Mouse (Mus musculus) midbrain, embryonic 13.5 days (tissue): Measurements from ENCODE around the gene Esm1. TPM values are rescaled to one million over a fixed set of nuclear protein-coding genes. Genes with fewer than 3 reads are reported as not detected.

ENCODE experiments used
- ATAC-seq: fragments of 200-750 bp; cut with Nextera tagmentation; 2 replicates; pipeline ENCODE4 v1.8.0; 2017; ENCODE audit warnings: mild to moderate bottlenecking, moderate TSS enrichment, moderate library complexity
- H3K27ac ChIP-seq: fragments of 300-500 bp; sonication (generic); 2 replicates; pipeline ENCODE4 v1.5.1; 2015; ENCODE audit warnings: inconsistent platforms, mild to moderate bottlenecking, moderate library complexity
- H3K27me3 ChIP-seq: fragments of 300-500 bp; sonication (generic); 2 replicates; pipeline ENCODE4 v1.6.1; 2015; ENCODE audit warnings: mild to moderate bottlenecking, inconsistent platforms
- H3K36me3 ChIP-seq: fragments of 300-500 bp; sonication (generic); 2 replicates; pipeline ENCODE4 v1.6.1; 2015; ENCODE audit warnings: mild to moderate bottlenecking, inconsistent platforms
- H3K4me1 ChIP-seq: fragments of 300-500 bp; sonication (generic); replicated peaks from 2 replicates; pipeline ENCODE4 v1.6.1; 2015; ENCODE audit warnings: inconsistent platforms
- H3K4me2 ChIP-seq: fragments of 300-500 bp; sonication (generic); replicated peaks from 2 replicates; pipeline ENCODE4 v1.6.1; 2015; ENCODE audit warnings: moderate library complexity, mild to moderate bottlenecking, inconsistent platforms
- H3K4me3 ChIP-seq: fragments of 300-500 bp; sonication (generic); replicated peaks from 2 replicates; pipeline ENCODE4 v1.5.1; 2015; ENCODE audit warnings: mild to moderate bottlenecking, inconsistent platforms
- H3K9ac ChIP-seq: fragments of 300-500 bp; sonication (generic); replicated peaks from 2 replicates; pipeline ENCODE4 v1.6.1; 2015; ENCODE audit warnings: mild to moderate bottlenecking, inconsistent platforms
- H3K9me3 ChIP-seq: fragments of 300-500 bp; sonication (generic); 2 replicates; pipeline ENCODE4 v1.6.1; 2016; ENCODE audit warnings: mild to moderate bottlenecking, inconsistent platforms
- WGBS: fragments of 180-500 bp; shearing (Covaris S2); methylation state at CpG from one replicate; pipeline ENCODE4 v1.1.7; 2015; 5-methylcytosine and 5-hydroxymethylcytosine counted together
- polyA plus RNA-seq: library from polyadenylated mRNA; unstranded; fragments of >200 nt; fragmentation: Nextera tagmentation; extraction: Ambion mirVana; gene quantifications from 2 replicates; pipeline ENCODE4 v1.2.1, GENCODE M21; 2015

Gene Esm1
- 1.9 and 2.3 TPM in 2 replicates for polyA plus RNA-seq

DNA sequence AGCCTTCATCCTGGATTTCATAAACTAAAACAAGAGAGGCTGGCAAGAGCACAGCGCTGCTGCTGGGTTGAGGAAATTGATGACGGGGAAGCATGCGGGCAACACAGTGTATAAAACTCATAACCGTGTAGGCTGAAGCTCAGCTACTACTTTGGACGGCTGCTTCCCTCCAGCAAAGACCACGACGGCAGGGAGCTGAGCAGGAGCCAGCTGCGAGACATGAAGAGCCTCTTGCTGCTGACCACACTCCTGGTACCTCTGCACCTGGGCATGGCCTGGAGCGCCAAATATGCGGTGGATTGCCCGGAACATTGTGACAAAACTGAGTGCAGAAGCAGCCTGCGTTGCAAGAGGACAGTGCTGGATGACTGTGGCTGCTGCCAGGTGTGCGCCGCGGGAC lies at the start of gene Esm1:
TSS of gene Esm1 (plus strand) at position 36 of the 400 bp plus-strand sequence.
- Histone ChIP-seq H3K9ac (no peak within 1 kb of the TSS), H3K36me3 (no peaks in the 10 kb centered on the region), H3K27ac (no peak within 1 kb of the TSS), H3K4me1 (no peaks in the 10 kb centered on the region), H3K4me2 (0 out of 2 replicates have a peak within 1 kb of the TSS, but pooled peaks have one; percentile 7), H3K9me3 (no peaks in the 10 kb centered on the region), H3K4me3 (no peak within 1 kb of the TSS), H3K27me3 (peaks cover 10% of the 10 kb centered on the region; the same call in 1 of the 2 replicates)
- ATAC-seq: no peak
- WGBS: 56% methylated on average over 15 of the region's 15 CpGs

DNA sequence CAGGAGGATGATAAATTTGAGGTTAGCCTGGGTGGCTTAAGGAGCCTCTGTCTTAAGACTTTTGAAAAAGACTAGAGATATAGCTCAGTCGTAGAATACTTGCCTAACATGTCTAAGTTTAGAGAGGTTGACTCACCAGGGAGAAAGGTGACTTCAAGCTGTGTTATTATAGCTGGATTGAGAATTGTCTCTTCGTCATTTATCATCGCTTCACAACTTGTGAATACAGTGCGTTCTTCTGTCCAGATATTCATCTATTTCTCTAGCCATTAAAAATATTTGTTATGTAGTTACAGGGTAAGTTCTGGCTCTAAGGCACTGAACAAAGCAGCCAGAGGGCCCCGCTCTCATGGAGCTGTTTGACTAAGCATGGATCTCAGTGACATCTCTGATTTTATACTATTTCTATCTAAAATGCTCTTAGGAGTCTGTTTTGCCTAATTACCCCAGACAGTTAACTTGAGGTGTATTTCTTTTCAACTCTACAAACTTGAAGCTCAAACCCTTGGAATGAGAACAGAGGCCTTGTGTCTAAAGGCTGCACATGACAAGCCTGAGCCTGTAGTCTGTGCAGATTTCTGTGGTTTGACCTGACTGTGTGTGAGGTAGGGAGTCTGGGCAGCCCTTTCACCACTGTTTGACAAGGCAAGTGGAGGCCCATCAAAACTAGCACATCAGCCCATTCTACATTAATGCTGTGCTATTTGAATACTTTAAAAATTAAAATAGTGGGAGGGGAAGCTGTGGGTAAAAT lies 45.0 kb upstream of the Esm1 start:
- Histone ChIP-seq H3K36me3 (no peaks in the 10 kb centered on the region), H3K4me3 (no peak overlapping the region), H3K9me3 (no peaks in the 10 kb centered on the region), H3K4me2 (no peak overlapping the region), H3K4me1 (no peaks in the 10 kb centered on the region), H3K27ac (no peak overlapping the region), H3K27me3 (no peaks in the 10 kb centered on the region), H3K9ac (no peak overlapping the region)
- no peak for ATAC-seq
- 91% methylated on average over 5 of the region's 5 CpGs for WGBS

DNA sequence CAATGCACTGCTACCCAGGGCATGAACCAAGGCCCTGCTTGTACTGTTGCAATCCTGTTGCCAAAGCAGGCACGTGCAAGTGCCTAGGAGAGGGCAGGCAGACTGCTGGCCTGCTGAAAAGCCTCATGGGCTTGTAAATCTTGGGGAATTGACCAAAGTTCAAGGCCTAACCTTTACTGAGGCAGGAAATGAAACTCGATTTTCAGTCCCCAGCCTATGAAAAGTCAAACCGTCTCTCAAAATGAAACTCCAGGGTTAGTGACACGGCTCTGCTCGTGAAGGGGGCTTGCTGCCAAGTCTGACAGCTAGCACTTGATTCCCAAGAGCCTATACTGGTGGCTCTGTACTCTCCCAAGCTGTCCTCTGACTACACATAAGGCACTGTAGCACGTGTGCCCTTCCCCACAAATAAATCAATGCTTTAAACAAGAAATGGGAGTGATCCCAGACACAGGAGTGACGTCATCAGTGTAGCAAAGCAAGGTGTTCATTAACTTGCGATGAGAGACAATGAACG lies 41.4 kb upstream of the Esm1 start:
- Histone ChIP-seq H3K27ac (no peak overlapping the region), H3K4me3 (no peak overlapping the region), H3K4me1 (no peaks in the 10 kb centered on the region), H3K36me3 (no peaks in the 10 kb centered on the region), H3K4me2 (no peak overlapping the region), H3K27me3 (no peaks in the 10 kb centered on the region), H3K9ac (no peak overlapping the region), H3K9me3 (no peaks in the 10 kb centered on the region)
- 87% methylated on average over 9 of the region's 9 CpGs for WGBS
- ATAC-seq: no peak

DNA sequence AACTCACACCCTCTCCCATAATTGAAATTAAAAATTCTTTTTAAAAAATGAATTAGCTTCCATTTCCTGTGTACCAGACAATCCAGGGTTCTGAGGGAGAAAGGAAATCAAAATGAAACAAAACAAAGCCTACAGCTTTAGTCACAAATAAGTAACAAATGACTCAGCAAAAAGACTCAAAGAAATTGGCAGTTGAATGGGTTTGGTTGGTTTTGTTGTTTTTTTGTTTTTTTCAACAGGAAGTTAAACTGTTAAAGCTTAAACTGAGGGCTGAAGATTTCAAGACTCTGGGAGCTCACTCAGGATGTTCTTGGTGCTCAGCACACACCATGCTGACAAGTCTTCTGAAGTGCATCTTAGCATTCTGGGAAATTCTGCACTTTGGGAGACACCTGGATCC lies 39.2 kb upstream of the Esm1 start:
- no peak overlapping the region for H3K4me3 ChIP-seq
- H3K27me3 ChIP-seq: no peaks in the 10 kb centered on the region
- no peaks in the 10 kb centered on the region for H3K4me1 ChIP-seq
- H3K27ac ChIP-seq: no peak overlapping the region
- no peak overlapping the region for H3K4me2 ChIP-seq
- no peak overlapping the region for H3K9ac ChIP-seq
- H3K9me3 ChIP-seq: no peaks in the 10 kb centered on the region
- ATAC-seq: no peak
- no peaks in the 10 kb centered on the region for H3K36me3 ChIP-seq

DNA sequence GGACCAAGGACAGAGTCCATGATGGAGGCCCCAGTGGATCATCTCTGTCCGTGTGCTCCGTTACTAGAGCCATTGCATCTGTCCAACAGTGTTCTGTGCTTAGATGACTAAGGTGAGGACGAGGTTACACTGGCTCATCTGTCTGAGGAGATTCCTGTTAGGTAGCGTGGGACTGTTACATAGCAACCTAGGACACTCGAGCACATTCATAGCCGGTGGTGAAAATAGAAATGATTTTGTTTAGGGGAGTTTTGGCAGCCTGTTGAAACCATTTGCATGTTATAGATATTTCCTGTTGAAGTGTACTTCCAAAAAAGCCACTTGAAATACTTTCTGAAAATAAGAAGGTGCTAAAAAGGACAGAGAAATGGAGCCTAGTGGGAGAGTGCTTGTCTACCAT lies 35.3 kb upstream of the Esm1 start:
- no peak overlapping the region for H3K4me3 ChIP-seq
- no peaks in the 10 kb centered on the region for H3K36me3 ChIP-seq
- no peak for ATAC-seq
- H3K27ac ChIP-seq: no peak overlapping the region
- H3K9me3 ChIP-seq: no peaks in the 10 kb centered on the region
- H3K27me3 ChIP-seq: no peaks in the 10 kb centered on the region
- no peak overlapping the region for H3K4me2 ChIP-seq
- H3K9ac ChIP-seq: no peak overlapping the region
- whole genome bisulfite sequencing: 92% methylated on average over 6 of the region's 6 CpGs
- no peaks in the 10 kb centered on the region for H3K4me1 ChIP-seq

DNA sequence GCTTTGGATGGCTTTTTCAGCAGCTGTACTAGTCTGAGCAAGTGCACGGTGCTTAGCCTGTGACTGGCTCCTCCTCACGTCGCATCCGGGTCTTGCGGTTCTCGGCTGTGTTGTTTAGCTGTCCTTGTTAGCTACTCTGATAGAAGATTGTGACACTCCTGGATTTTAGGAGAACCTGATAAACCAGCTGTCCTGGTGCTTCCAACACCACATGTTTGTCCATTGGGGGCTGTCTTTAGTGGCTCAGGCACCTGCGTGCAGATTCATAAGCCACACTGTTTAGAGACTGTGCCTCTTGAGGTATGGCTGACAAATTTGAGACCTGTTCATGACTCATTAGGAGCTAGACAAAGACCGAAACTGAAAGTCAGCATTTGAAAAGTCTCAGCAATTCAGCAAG lies 26.1 kb upstream of the Esm1 start:
- Histone ChIP-seq H3K27me3 (no peaks in the 10 kb centered on the region), H3K4me3 (no peak overlapping the region), H3K4me2 (no peak overlapping the region), H3K4me1 (no peaks in the 10 kb centered on the region), H3K36me3 (no peaks in the 10 kb centered on the region), H3K9me3 (no peaks in the 10 kb centered on the region), H3K27ac (no peak overlapping the region), H3K9ac (no peak overlapping the region)
- no peak for ATAC-seq
- whole genome bisulfite sequencing: 86% methylated on average over 8 of the region's 8 CpGs

DNA sequence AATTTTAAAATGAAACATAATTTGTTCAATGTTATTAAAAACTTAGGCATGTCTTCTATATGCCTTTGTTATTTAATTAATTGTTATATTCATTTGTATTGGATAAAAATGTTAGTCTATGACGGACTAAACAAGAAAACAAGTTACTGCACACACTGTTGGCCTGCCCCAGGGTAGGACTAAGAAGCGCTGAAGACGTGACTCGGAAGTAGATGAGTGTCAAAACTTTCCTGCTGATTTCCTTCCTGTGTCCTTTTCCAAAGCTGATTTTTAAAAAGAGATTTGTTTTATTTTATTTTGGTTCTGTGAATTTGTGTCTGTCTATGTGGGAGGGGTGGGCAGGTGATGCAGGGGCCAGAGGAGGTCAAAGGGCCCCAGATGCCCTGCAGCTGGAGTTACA lies 25.7 kb upstream of the Esm1 start:
- ATAC-seq: no peak
- 88% methylated on average over 4 of the region's 4 CpGs for WGBS
- no peaks in the 10 kb centered on the region for H3K4me1 ChIP-seq
- no peak overlapping the region for H3K4me3 ChIP-seq
- no peak overlapping the region for H3K27ac ChIP-seq
- H3K36me3 ChIP-seq: no peaks in the 10 kb centered on the region
- no peaks in the 10 kb centered on the region for H3K27me3 ChIP-seq
- no peak overlapping the region for H3K4me2 ChIP-seq
- H3K9me3 ChIP-seq: no peaks in the 10 kb centered on the region
- no peak overlapping the region for H3K9ac ChIP-seq

DNA sequence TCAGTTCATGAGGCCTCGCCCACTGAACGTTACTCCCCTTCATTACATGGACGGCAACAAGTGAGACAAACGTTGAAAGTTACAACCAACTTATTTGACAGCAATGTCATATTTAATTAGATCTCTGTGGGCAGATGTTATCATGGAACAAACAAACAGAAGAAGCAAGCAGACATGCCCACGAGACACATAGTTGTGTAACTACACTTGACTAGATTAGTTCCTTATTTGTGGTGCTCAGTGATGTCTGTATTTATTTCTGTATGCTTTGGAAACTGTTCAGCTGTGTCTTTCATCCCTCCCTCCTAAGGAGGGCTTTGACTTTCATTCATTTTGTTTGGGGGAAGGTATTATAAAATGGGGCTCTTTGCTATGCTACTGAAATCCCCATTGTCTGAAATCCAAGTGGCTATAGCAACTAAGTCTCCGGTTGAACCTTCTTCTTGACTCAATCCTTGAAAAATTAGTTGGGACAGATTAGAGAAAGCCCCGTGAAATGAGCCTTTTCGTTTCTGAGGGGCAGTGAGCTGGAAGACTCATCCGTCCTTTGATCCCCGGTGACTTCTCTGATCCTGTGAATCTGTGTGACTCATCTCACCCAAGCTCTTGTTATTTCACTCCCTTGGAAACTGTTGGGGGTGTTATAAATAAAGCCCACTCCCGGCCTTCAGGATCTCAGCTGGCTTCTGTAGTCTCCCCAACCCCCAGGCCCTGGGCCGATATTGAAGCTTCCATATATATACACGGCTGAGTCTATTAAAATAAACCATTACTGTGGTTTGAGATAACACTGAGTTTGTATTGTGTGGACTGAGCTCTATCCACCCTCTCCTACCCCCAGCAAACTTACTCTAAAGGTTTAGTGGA lies 12.4 kb upstream of the Esm1 start:
- Histone ChIP-seq H3K27ac (no peak overlapping the region), H3K4me1 (no peaks in the 10 kb centered on the region), H3K36me3 (no peaks in the 10 kb centered on the region), H3K4me2 (no peak overlapping the region), H3K9ac (no peak overlapping the region), H3K9me3 (no peaks in the 10 kb centered on the region), H3K4me3 (no peak overlapping the region), H3K27me3 (no peaks in the 10 kb centered on the region; the same call in 1 of the 2 replicates)
- 24% methylated on average over 13 of the region's 13 CpGs for WGBS
- peak; percentile 40 for ATAC-seq

DNA sequence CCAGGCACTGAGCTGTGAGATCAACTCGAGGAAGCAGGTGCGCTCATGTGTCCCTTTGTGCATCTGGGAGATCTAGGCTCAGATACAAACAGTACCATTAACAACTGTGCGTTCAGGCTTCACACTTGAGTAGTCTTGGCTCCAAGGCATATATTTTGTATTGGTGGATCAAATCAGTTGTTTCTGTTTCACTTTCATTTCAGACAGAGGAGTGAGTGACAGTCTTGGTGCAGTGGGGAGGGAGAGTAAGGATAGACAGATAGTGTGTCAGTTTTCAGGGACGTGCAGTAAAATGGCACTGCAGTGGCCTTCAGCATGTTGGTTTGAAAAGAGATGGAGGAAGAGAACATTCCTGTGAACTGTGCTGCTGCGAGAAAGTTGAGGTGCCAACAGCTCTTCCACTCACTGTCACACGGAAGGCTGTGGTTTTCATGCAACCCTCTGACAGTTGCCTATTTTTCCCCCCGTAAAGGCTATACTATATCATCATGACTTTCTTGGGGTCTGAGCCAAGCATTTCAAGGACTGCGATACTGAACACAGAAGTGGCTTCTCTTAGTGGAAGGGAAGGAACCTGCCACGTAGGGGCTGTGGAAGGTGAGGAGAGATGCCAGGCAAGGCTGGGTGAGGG lies 11.5 kb upstream of the Esm1 start:
- 67% methylated on average over 9 of the region's 9 CpGs for WGBS
- no peak overlapping the region for H3K27ac ChIP-seq
- no peaks in the 10 kb centered on the region for H3K36me3 ChIP-seq
- H3K27me3 ChIP-seq: no peaks in the 10 kb centered on the region; the same call in 1 of the 2 replicates
- H3K4me3 ChIP-seq: no peak overlapping the region
- H3K4me2 ChIP-seq: no peak overlapping the region
- no peak for ATAC-seq
- no peaks in the 10 kb centered on the region for H3K4me1 ChIP-seq
- H3K9ac ChIP-seq: no peak overlapping the region
- no peaks in the 10 kb centered on the region for H3K9me3 ChIP-seq

DNA sequence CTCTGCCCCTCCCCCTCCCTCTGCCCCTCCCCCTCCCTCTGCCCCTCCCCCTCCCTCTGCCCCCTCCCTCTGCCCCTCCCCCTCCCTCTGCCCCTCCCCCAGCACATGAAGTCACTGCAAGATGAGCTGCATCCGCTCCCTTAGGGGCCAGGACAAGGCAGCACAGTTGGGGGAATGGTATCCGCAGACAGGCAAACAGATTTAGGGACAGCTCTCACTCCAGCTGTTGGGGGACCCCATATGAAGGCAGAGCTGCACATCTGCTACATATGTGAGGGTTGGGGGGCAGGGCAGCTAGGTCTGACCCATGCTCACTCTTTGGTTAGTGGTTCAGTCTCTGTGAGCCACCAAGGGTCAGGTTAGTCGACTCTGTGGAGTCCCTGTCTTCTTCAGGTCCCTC lies 10.1 kb upstream of the Esm1 start:
- no peak overlapping the region for H3K4me3 ChIP-seq
- H3K4me2 ChIP-seq: no peak overlapping the region
- ATAC-seq: no peak
- H3K4me1 ChIP-seq: no peaks in the 10 kb centered on the region
- no peaks in the 10 kb centered on the region for H3K36me3 ChIP-seq
- H3K27me3 ChIP-seq: no peaks in the 10 kb centered on the region; the same call in 1 of the 2 replicates
- H3K9ac ChIP-seq: no peak overlapping the region
- H3K27ac ChIP-seq: no peak overlapping the region
- no peaks in the 10 kb centered on the region for H3K9me3 ChIP-seq
- WGBS: 48% methylated on average over 3 of the region's 3 CpGs

DNA sequence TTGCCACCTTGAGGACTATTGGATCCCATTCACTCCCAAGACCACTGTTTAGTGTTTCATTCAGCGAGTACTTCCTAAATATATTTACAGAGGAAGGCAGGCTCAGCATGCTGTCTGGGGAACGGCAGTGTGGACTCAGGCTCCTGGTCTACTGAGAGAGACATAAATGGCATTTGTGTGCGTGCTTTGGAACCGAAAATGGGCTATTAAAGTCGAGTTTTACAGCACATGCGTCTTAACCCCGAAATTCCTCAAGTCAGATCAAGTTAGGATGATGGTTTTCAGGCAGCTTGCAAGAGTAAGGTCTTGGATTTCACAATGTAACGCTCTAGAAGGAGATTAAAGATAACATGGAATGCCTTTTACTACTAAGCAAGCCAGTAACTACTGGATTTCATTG lies 8.7 kb upstream of the Esm1 start:
- 76% methylated on average over 8 of the region's 8 CpGs for WGBS
- H3K9me3 ChIP-seq: no peaks in the 10 kb centered on the region

DNA sequence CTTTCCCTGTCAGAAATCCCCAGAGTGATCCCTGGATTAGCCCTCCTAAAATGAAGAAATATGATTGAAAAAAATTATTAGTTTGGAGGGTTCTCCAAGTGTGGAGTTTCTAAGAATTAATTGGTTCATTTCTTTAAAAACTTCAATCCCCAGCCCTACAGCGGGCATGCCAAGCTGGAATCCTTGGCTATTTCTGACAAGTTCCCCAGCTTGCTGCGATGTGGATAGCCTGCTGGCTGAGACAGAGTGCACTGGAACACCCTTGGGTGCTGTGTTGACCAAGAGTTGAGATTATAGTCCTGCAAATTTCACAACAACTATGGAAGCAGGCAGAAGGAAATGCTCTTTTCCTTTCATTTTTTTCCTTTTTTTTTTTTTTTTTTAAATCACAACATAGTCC lies 7.8 kb upstream of the Esm1 start:
- Histone ChIP-seq H3K4me2 (no peak overlapping the region), H3K4me3 (no peak overlapping the region), H3K9ac (no peak overlapping the region), H3K9me3 (no peaks in the 10 kb centered on the region), H3K36me3 (no peaks in the 10 kb centered on the region), H3K27me3 (no peaks in the 10 kb centered on the region), H3K27ac (no peak overlapping the region), H3K4me1 (no peaks in the 10 kb centered on the region)
- 79% methylated on average over 2 of the region's 2 CpGs for WGBS
- ATAC-seq: no peak

More for the DNA sequence above, 8.7 kb upstream of the Esm1 start:
- Histone ChIP-seq H3K4me1 (no peaks in the 10 kb centered on the region), H3K27me3 (no peaks in the 10 kb centered on the region; the same call in 1 of the 2 replicates), H3K27ac (no peak overlapping the region), H3K4me2 (no peak overlapping the region), H3K9ac (no peak overlapping the region), H3K4me3 (no peak overlapping the region), H3K36me3 (no peaks in the 10 kb centered on the region)
- no peak for ATAC-seq
